Comparison of ENCODE assay signal across 22 mouse cellular contexts in genomic region chr8:115980616-115981015, GRCm38 (mm10).
A peak's percentile ranks its signal among the peaks of the same experiment; 100 is the strongest.
DNase-seq lines count a peak whose midpoint lies in the region; ATAC-seq lines count a peak whose summit lies in the region.
"Had no signal": no experiment of that assay in that cellular context is flagged by ENCODE, and none has a peak within 500 bp of the region (broad histone marks: within the 10 kb centered on the region; RNA-seq: fewer than 3 reads in every experiment).

No protein-coding gene starts in this region.

- peak; percentile 31 for DNase-seq in kidney, adult 11 months
- no peak for DNase-seq in kidney, adult 18-20 months
- peak; percentile 86 for DNase-seq in kidney, adult 9 months
- peak; percentile 16 to 45 for DNase-seq in kidney, postnatal 25 days
- DNase-seq in embryo, embryonic 10.5 days (ENCODE audit: low spot score) = no peak
- DNase-seq: adrenal gland, postnatal 10 days; adrenal gland, postnatal 36 days; cerebellum, adult 18-20 months; cerebellum, adult 9-10 months; cerebellum, postnatal 14 days; forebrain, postnatal 0 days; gastrocnemius, adult 2 months; gastrocnemius, postnatal 14 days; heart, adult 11 months had no signal

- H3K4me1 ChIP-seq in kidney, embryonic 15.5 days = no peaks in the 10 kb centered on the region
- H3K4me1 ChIP-seq: embryonic facial prominence, embryonic 12.5 days; hindbrain, embryonic 12.5 days had no signal

- no peaks in the 10 kb centered on the region for H3K27me3 ChIP-seq in kidney, embryonic 15.5 days
- H3K27me3 ChIP-seq: embryonic facial prominence, embryonic 12.5 days; embryonic facial prominence, embryonic 15.5 days; hindbrain, embryonic 12.5 days had no signal

- no peak overlapping the region for H3K9ac ChIP-seq in kidney, embryonic 15.5 days
- H3K9ac ChIP-seq: embryonic facial prominence, embryonic 12.5 days; embryonic facial prominence, embryonic 15.5 days; forebrain, postnatal 0 days; hindbrain, embryonic 12.5 days had no signal

- 82% methylated on average over 3 of the region's 3 CpGs for WGBS in kidney, embryonic 15.5 days

- H3K4me2 ChIP-seq in kidney, embryonic 15.5 days = no peak overlapping the region
- H3K4me2 ChIP-seq: embryonic facial prominence, embryonic 12.5 days; embryonic facial prominence, embryonic 15.5 days; heart, embryonic 11.5 days; hindbrain, embryonic 12.5 days had no signal

- H3K9me3 ChIP-seq in kidney, embryonic 15.5 days (replicated peaks) = no peaks in the 10 kb centered on the region
- H3K9me3 ChIP-seq: embryonic facial prominence, embryonic 12.5 days; embryonic facial prominence, embryonic 15.5 days; hindbrain, embryonic 12.5 days had no signal

- H3K4me3 ChIP-seq in kidney, embryonic 15.5 days (replicated peaks) = no peak overlapping the region
- H3K4me3 ChIP-seq: embryonic facial prominence, embryonic 12.5 days; embryonic facial prominence, embryonic 15.5 days; gastrocnemius, adult 2 months; hindbrain, embryonic 12.5 days had no signal

- no peak overlapping the region for H3K27ac ChIP-seq in kidney, embryonic 15.5 days
- H3K27ac ChIP-seq: embryonic facial prominence, embryonic 12.5 days; embryonic facial prominence, embryonic 15.5 days; gastrocnemius, adult 2 months; hindbrain, embryonic 12.5 days had no signal

- ATAC-seq in kidney, embryonic 15.5 days (replicated peaks; ENCODE audit: low FRiP score) = no peak
- ATAC-seq: activated CD4-positive, CD25-positive, alpha-beta regulatory T cell, adult 4 months; forebrain, embryonic 14.5 days; forebrain, postnatal 0 days; hindbrain, embryonic 16.5 days had no signal

- no peaks in the 10 kb centered on the region for H3K36me3 ChIP-seq in kidney, embryonic 15.5 days
- H3K36me3 ChIP-seq: embryonic facial prominence, embryonic 12.5 days; embryonic facial prominence, embryonic 15.5 days; hindbrain, embryonic 12.5 days had no signal

Comparison
In these comparisons a context has a peak if more than half of its experiments do, and no peak if none do; other contexts are left out.
1. DNase-seq: peak in kidney, adult 11 months (single experiment), kidney, adult 9 months (single experiment) and kidney, postnatal 25 days (2 of 2); none in kidney, adult 18-20 months (single experiment) and embryo, embryonic 10.5 days (single experiment).